Mouse (Mus musculus) thymus, adult 2 months (tissue): Measurements from ENCODE around the gene Gm42906. TPM values are rescaled to one million over a fixed set of nuclear protein-coding genes. Genes with fewer than 3 reads are reported as not detected.

ENCODE experiments used
- DNase-seq: peaks from one replicate; pipeline ENCODE4 v3.0.0; 2021
- H3K27ac ChIP-seq: fragments of 200-500 bp; 2 replicates; pipeline ENCODE4 v1.5.1; 2012; ENCODE audit warnings: low read length, control low read depth; ENCODE audit not compliant: control insufficient read depth, insufficient read depth
- H3K27me3 ChIP-seq: fragments of 200-500 bp; 2 replicates; pipeline ENCODE4 v1.6.1; 2012; ENCODE audit warnings: mild to moderate bottlenecking, low read length, moderate library complexity, mixed read lengths; ENCODE audit not compliant: control insufficient read depth, insufficient read depth
- H3K36me3 ChIP-seq: fragments of 200-500 bp; 2 replicates; pipeline ENCODE4 v1.6.1; 2012; ENCODE audit warnings: mild to moderate bottlenecking, low read length, moderate library complexity; ENCODE audit not compliant: control insufficient read depth, insufficient read depth
- H3K4me1 ChIP-seq: fragments of 200-500 bp; replicated peaks from 2 replicates; pipeline ENCODE4 v1.6.1; 2012; ENCODE audit warnings: low read length; ENCODE audit not compliant: control insufficient read depth, insufficient read depth
- H3K4me3 ChIP-seq: fragments of 200-500 bp; 2 replicates; pipeline ENCODE4 v1.5.1; 2012; ENCODE audit warnings: mild to moderate bottlenecking, low read length, control low read depth, moderate library complexity; ENCODE audit not compliant: control insufficient read depth, insufficient read depth
- CTCF ChIP-seq: fragments of 200-500 bp; IDR thresholded peaks from 2 replicates; pipeline ENCODE4 v1.5.1; 2012; ENCODE audit warnings: mild to moderate bottlenecking, control low read depth, low read length, moderate library complexity, borderline replicate concordance; ENCODE audit not compliant: control insufficient read depth, poor library complexity, insufficient read depth; ENCODE audit errors: extremely low read depth
- POLR2A ChIP-seq: fragments of 200-500 bp; IDR thresholded peaks from 2 replicates; pipeline ENCODE4 v1.6.1; 2012; ENCODE audit warnings: mild to moderate bottlenecking, low read length, control low read depth, moderate library complexity; ENCODE audit not compliant: control insufficient read depth, poor library complexity, insufficient read depth; ENCODE audit errors: extremely low read depth
- WGBS: fragments of 180-500 bp; shearing (Covaris S2); methylation state at CpG from one replicate; pipeline ENCODE4 v1.1.7; 2018; 5-methylcytosine and 5-hydroxymethylcytosine counted together
- polyA plus RNA-seq: library from polyadenylated mRNA; depleted of rRNA; stranded (reverse); fragments of >200 nt; gene quantifications from 2 replicates; pipeline ENCODE4 v1.2.3, GENCODE M21; 2012

The Gm42906 gene
- polyA plus RNA-seq, 1 experiment = not detected

- Histone ChIP-seq H3K27ac (no peak overlapping the region), H3K4me3 (no peak overlapping the region), H3K36me3 (no peaks in the 10 kb centered on the region), H3K27me3 (no peaks in the 10 kb centered on the region), H3K4me1 (no peaks in the 10 kb centered on the region)
- no peak for TF ChIP-seq POLR2A
- TF ChIP-seq CTCF = no peak
- DNase-seq = no peak
- 90% methylated on average over 2 of the region's 2 CpGs for WGBS
Measured at GRCm38 (mm10) chr5:151069569-151069968, 358.4 kb downstream of the Gm42906 start.

GRCm38 (mm10) chr5:151066016-151066415 is 361.9 kb downstream of the Gm42906 start:
- Histone ChIP-seq H3K27me3 (no peaks in the 10 kb centered on the region), H3K4me1 (no peaks in the 10 kb centered on the region), H3K4me3 (no peak overlapping the region), H3K36me3 (no peaks in the 10 kb centered on the region), H3K27ac (no peak overlapping the region)
- WGBS = 97% methylated on average over 5 of the region's 5 CpGs
- DNase-seq = no peak
- TF ChIP-seq POLR2A (no peak), CTCF (no peak)

GRCm38 (mm10) chr5:151065228-151065627 is 362.7 kb downstream of the Gm42906 start:
- H3K27ac ChIP-seq = no peak overlapping the region
- 93% methylated on average over 1 of the region's 1 CpGs for WGBS
- DNase-seq = no peak

GRCm38 (mm10) chr5:151061942-151062341 is 366.0 kb downstream of the Gm42906 start:
- 97% methylated on average over 2 of the region's 2 CpGs for WGBS
- Histone ChIP-seq H3K4me1 (no peaks in the 10 kb centered on the region), H3K27me3 (no peaks in the 10 kb centered on the region), H3K27ac (no peak overlapping the region), H3K4me3 (no peak overlapping the region), H3K36me3 (no peaks in the 10 kb centered on the region)
- no peak for TF ChIP-seq POLR2A
- TF ChIP-seq CTCF = no peak
- no peak for DNase-seq

More at GRCm38 (mm10) chr5:151065228-151065627, 362.7 kb downstream of the Gm42906 start:
- Histone ChIP-seq H3K4me1 (no peaks in the 10 kb centered on the region), H3K27me3 (no peaks in the 10 kb centered on the region), H3K4me3 (no peak overlapping the region), H3K36me3 (no peaks in the 10 kb centered on the region)
- no peak for TF ChIP-seq POLR2A
- TF ChIP-seq CTCF = no peak

GRCm38 (mm10) chr5:151060476-151060875 is 367.5 kb downstream of the Gm42906 start:
- Histone ChIP-seq H3K36me3 (no peaks in the 10 kb centered on the region), H3K4me3 (no peak overlapping the region), H3K4me1 (no peaks in the 10 kb centered on the region), H3K27ac (no peak overlapping the region), H3K27me3 (no peaks in the 10 kb centered on the region)
- 85% methylated on average over 12 of the region's 12 CpGs for WGBS
- no peak for TF ChIP-seq CTCF
- DNase-seq = no peak

GRCm38 (mm10) chr5:151059772-151060171 is 368.2 kb downstream of the Gm42906 start:
- Histone ChIP-seq H3K36me3 (no peaks in the 10 kb centered on the region), H3K27me3 (no peaks in the 10 kb centered on the region), H3K4me1 (no peaks in the 10 kb centered on the region), H3K27ac (no peak overlapping the region), H3K4me3 (no peak overlapping the region)
- WGBS = 95% methylated on average over 5 of the region's 5 CpGs
- DNase-seq = no peak
- no peak for TF ChIP-seq CTCF
- TF ChIP-seq POLR2A = no peak

GRCm38 (mm10) chr5:151059352-151059751 is 368.6 kb downstream of the Gm42906 start:
- no peak for DNase-seq
- 96% methylated on average over 10 of the region's 10 CpGs for WGBS

More at GRCm38 (mm10) chr5:151059352-151059751, 368.6 kb downstream of the Gm42906 start:
- TF ChIP-seq POLR2A (no peak), CTCF (no peak)
- no peaks in the 10 kb centered on the region for H3K36me3 ChIP-seq
- H3K4me1 ChIP-seq = no peaks in the 10 kb centered on the region
- no peaks in the 10 kb centered on the region for H3K27me3 ChIP-seq
- no peak overlapping the region for H3K27ac ChIP-seq
- no peak overlapping the region for H3K4me3 ChIP-seq
